Mouse (Mus musculus): ENCODE data around the gene Panx1.

Panx1 gene

DNA sequence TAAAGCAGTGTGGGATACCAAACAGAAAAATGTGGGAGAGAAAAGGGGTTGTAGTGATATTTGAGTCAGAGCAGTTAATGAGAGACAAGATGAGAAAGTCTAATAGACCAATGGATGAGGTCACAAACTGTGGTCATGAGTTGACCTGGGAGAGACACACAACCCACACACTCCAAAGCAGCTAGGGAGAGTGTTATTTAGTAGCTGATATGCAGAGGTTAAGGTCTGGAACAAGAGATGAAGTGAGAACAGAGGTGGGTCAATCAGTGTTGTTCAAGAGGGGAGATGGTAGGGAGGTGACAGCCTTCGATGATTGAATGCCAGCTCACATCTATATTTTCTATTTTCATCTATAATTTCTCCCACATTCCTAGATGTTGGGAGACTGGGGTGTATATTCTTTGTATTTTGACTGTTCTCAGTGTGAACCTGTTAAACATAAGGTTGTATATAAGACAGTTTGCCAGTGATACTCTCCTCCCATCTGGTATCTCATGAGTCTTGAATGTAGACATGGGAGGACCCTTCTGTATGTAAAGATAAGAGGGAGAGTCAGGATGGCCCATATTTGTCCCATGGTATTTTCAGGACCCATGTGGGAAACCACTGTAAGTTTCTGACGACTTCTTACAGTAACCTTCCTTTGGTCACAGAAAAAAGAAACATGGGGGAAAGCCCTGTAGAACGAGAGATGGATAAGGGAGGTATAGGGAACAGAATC is 74.3 kb downstream of the Panx1 start:
- no peak for DNase-seq (ENCODE audit: low spot score in 2 of 2)

DNA sequence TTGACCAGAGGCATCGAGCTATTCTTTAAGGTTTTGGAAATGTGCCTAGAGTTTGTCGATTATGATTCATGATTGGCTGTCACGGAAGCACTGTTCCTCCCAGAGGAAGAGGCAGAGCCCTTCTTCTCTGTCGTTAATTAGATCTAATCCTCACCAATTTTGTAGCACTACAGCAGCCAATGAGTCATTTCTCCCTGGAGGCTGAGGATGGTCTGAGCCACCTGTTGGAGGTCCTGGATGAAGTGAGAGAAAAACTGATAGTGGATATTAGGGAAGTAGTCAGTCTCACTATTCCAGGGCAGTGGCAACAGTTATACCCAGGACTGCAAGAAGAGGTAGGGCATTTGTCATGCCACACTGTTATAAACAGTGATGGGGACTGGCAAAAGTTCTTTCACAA is 75.1 kb downstream of the Panx1 start:
- no peak for DNase-seq (ENCODE audit: low spot score in 2 of 2)

DNA sequence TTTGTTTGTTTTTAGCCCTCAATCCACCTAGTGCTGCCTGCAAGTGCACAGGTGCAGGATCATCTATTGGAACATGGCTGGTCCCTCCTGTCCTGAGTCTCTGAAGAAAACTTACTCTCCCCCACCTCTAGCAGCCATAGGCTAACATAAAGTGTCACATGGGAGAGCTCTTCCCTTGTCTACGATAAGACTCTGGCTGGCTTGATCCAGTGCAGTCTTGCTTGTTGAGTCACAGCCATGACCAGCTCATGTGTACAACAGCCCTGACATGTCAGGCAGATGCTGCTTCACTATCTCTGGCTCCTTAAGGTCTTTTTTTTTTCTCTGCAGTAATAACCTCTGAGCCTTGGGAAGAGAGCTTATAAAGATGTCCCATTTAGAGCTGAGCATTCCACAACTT is 77.7 kb downstream of the Panx1 start:
- DNase-seq (ENCODE audit: low spot score in 2 of 2) = no peak

DNA sequence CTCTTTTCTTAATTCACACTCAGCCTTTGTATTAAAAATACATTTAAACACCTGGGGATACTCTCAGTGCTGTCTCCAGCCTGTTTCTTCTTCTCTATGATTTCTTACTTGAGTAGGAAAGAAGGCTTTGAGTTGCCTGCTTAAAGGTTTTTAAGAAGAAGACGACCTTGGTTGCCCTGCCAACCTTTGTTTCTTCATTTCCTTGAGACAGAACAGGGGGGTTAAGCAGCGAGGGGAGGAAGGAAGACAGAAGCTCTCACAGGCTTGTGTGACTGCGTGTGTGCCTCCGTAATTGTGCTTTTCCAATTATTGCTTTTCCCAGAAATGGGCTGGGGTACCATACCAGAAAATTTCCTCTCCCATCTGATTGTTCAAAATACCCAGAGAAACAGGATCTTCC is 78.5 kb downstream of the Panx1 start:
- DNase-seq (ENCODE audit: low spot score in 2 of 2) = no peak

DNA sequence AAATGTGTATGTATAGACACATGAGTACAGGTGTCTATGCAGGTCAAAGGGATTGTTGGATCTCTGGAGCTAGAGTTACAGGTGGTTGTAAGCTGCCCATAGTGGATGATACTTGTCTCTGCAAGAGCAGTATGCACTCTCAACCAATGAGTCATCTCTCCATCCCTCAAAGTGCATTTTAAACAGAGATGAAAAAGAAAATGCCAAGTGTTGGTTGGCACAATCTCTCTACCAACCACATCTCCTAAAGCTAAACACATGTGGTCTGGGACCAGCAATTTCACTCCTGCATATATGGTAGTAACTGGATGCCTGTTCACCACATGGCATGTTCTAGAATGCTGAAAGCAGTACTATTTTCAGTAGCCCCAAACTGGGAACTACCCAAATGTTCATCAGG is 79.9 kb downstream of the Panx1 start:
- DNase-seq (ENCODE audit: low spot score in 2 of 2) = no peak

DNA sequence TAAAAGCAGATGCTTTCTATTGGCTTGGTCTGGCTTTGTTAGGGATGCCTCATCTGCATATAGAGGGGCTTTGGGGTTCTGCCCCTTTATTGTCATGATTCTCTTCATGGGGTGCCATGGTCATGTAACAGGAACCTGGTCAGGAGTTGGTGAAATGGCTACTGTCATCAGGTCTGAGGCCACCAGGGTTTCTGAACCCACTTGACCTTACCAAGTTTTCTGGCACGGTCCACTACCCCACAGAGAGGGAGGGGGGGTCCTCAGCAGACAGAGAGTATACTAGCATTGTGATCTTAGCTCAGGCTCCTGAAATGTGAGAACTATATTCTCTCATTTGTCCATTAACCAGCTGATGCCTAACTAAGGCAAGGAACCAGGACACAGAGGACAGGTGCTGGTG is 82.5 kb downstream of the Panx1 start:
- DNase-seq (ENCODE audit: low spot score in 2 of 2) = no peak

DNA sequence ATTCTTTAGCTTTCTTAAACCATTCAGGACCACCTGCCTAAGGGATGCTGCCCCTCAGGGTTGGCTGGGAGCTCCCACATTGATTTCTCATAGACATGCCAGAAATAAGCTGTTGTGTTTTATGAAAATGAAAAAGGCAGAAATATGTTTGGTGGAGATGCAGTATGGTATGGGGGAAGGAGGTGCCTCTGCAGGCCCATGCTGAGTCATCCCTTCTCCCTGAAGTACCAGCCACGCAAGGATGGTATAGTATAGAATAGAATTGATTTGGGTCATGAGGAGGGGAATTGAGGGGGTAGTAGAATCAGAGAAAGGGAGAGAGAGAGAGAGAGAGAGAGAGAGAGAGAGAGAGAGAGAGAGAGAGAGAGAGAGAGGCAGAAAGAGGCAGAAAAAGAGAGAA is 90.6 kb downstream of the Panx1 start:
- no peak for DNase-seq (ENCODE audit: low spot score in 2 of 2)

Data from natural killer cell, adult 2 months (primary cell).